Mouse (Mus musculus): ENCODE data around the gene Olfr1156.

Olfr1156 gene

GRCm38 (mm10) chr2:87953000-87953399, at the start of gene Olfr1156:
Gene Olfr1156, minus strand, starts transcription at chr2:87953100.
- no peak for DNase-seq (ENCODE audit: low spot score in 2 of 2)

- no peak for DNase-seq (ENCODE audit: low spot score in 2 of 2)
Observed at GRCm38 (mm10) chr2:87989813-87990212, 36.9 kb upstream of the Olfr1156 start, which contains the start of gene Olfr1158. Gene Olfr1158, plus strand, starts transcription at chr2:87990113.

- no peak for DNase-seq (ENCODE audit: low spot score in 2 of 2)
Observed at GRCm38 (mm10) chr2:87974563-87974962, 21.7 kb upstream of the Olfr1156 start, which contains the start of gene Olfr74. Gene Olfr74, minus strand, starts transcription at chr2:87974663.

GRCm38 (mm10) chr2:87968199-87968598, 15.3 kb upstream of the Olfr1156 start, which contains the start of gene Olfr1157:
Gene Olfr1157, minus strand, starts transcription at chr2:87968299.
- DNase-seq (ENCODE audit: low spot score in 2 of 2) = no peak

GRCm38 (mm10) chr2:87945037-87945436, 7.9 kb downstream of the Olfr1156 start, which contains the start of gene Olfr1155:
Gene Olfr1155, minus strand, starts transcription at chr2:87945137.
- no peak for DNase-seq (ENCODE audit: low spot score in 2 of 2)

GRCm38 (mm10) chr2:87905066-87905465, 47.8 kb downstream of the Olfr1156 start, which contains the start of gene Olfr1154:
Gene Olfr1154, minus strand, starts transcription at chr2:87905166.
- no peak for DNase-seq (ENCODE audit: low spot score in 2 of 2)
